ENCODE assay signal across 8 mouse cellular contexts in the genomic region with DNA sequence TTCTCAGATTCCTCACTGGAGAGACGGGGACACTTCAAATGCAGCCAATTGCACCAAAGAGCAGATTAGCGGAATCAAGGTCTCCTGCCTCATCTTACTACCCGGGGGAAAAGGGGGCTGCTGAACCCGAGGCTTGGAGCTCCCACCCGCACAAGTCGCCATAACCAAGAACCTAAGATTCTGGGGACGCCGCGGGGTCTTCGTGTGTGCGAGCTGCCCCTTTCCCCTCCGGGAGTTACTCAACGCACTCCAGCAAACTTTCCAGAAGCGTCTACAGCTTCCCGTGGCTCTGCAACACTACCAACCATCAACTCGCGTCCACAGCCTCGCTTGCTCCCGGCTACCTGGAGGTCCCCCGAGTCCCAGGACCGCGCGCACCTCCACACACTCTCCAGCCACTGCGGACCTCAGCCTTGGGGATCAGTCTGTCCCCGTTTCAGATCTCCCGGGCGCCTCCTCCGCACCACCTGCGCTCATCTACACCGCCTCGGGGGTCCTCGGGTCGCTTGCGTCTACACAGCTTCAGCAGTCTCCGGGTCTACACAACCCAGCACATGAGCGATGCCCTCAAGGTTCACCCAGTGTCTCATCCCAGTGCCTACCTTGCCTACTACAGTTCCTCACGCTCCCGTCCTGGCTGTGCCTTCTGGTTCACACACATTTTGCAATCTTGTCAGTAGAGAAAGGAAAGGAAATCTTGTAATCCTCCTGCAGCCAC. TPM values are rescaled to one million over a fixed set of nuclear protein-coding genes. Genes with fewer than 3 reads are reported as not detected.
A peak's percentile ranks its signal among the peaks of the same experiment; 100 is the strongest.
DNase-seq lines count a peak whose midpoint lies in the region; ATAC-seq and TF ChIP-seq lines count a peak whose summit lies in the region.

No protein-coding gene starts in this region.

- WGBS in kidney, adult 2 months, result 3% methylated on average over 38 of the region's 38 CpGs
- WGBS in forebrain, embryonic 16.5 days, result under 1% methylated on average over 38 of the region's 38 CpGs
- WGBS in limb, embryonic 15.5 days, result 1% methylated on average over 38 of the region's 38 CpGs
- 2% methylated on average over 38 of the region's 38 CpGs for WGBS in olfactory bulb, adult 2 months

- no peak for TF ChIP-seq CTCF in kidney, adult 2 months (conservative IDR thresholded peaks at IDR 0.05; ENCODE audit: insufficient read depth, insufficient read length, low read depth, low read length)
- TF ChIP-seq CTCF in olfactory bulb, adult 2 months (IDR thresholded peaks at IDR 0.05; ENCODE audit: insufficient read depth, low read depth, low read length), result no peak

- no peaks in the 10 kb centered on the region for H3K4me1 ChIP-seq in kidney, adult 2 months (ENCODE audit: control insufficient read depth, insufficient read depth, low read length)
- H3K4me1 ChIP-seq in forebrain, embryonic 16.5 days (replicated peaks; ENCODE audit: control insufficient read depth, insufficient read depth, low read length), result peaks cover 70% of the 10 kb centered on the region
- H3K4me1 ChIP-seq in limb, embryonic 15.5 days, result peaks cover 65% of the 10 kb centered on the region
- peaks cover 37% of the 10 kb centered on the region for H3K4me1 ChIP-seq in olfactory bulb, adult 2 months (ENCODE audit: control insufficient read depth, insufficient read depth, low read length)

- peak overlapping the region; percentile 79 for H3K4me2 ChIP-seq in forebrain, embryonic 16.5 days (ENCODE audit: low read length)
- peak overlapping the region; percentile 91 for H3K4me2 ChIP-seq in limb, embryonic 15.5 days

- no peak overlapping the region for H3K27ac ChIP-seq in kidney, adult 2 months (ENCODE audit: insufficient read depth, low read depth, low read length)
- H3K27ac ChIP-seq in forebrain, embryonic 16.5 days (ENCODE audit: low read length), result no peak overlapping the region
- H3K27ac ChIP-seq in limb, embryonic 15.5 days, result no peak overlapping the region
- H3K27ac ChIP-seq in olfactory bulb, adult 2 months (ENCODE audit: insufficient read depth, low read depth, low read length), result no peak overlapping the region

- no peaks in the 10 kb centered on the region for H3K9me3 ChIP-seq in forebrain, embryonic 16.5 days (ENCODE audit: control insufficient read depth, low read length)
- H3K9me3 ChIP-seq in limb, embryonic 15.5 days, result no peaks in the 10 kb centered on the region

- TF ChIP-seq POLR2A in kidney, adult 2 months (IDR thresholded peaks at IDR 0.05; ENCODE audit: low read depth, low read length), result no peak
- TF ChIP-seq POLR2A in olfactory bulb, adult 2 months (IDR thresholded peaks at IDR 0.05; ENCODE audit: insufficient read depth, low read depth, low read length), result no peak

- peak overlapping the region; percentile 25 for H3K4me3 ChIP-seq in kidney, adult 2 months (ENCODE audit: insufficient read depth, low read depth, low read length)
- H3K4me3 ChIP-seq in forebrain, embryonic 16.5 days (replicated peaks; ENCODE audit: low read length), result peak overlapping the region; percentile 48
- peak overlapping the region; percentile 47 for H3K4me3 ChIP-seq in limb, embryonic 15.5 days
- peak overlapping the region; percentile 51 for H3K4me3 ChIP-seq in olfactory bulb, adult 2 months (ENCODE audit: insufficient read depth, low read depth, low read length)

- DNase-seq in kidney, adult 2 months, result no peak
- no peak for DNase-seq in kidney, adult 8-10 months
- DNase-seq in ZHBTc4 (ENCODE audit: low read depth, low spot score), result peak; percentile 54
- DNase-seq in right cerebral cortex, postnatal 4 days, result no peak
- no peak for DNase-seq in cerebellum, adult 9-10 months

- H3K27me3 ChIP-seq in kidney, adult 2 months (replicated peaks; ENCODE audit: control insufficient read depth, insufficient read depth, low read length), result 0 out of 2 replicates have a peak, but pooled peaks cover 1% of the 10 kb centered on the region
- no peaks in the 10 kb centered on the region; the same call in 1 of the 2 replicates for H3K27me3 ChIP-seq in forebrain, embryonic 16.5 days (replicated peaks; ENCODE audit: control insufficient read depth, insufficient read depth, low read length)
- H3K27me3 ChIP-seq in limb, embryonic 15.5 days, result peaks cover 20% of the 10 kb centered on the region

- no peaks in the 10 kb centered on the region for H3K36me3 ChIP-seq in kidney, adult 2 months (ENCODE audit: control insufficient read depth, insufficient read depth, low read length)
- no peaks in the 10 kb centered on the region for H3K36me3 ChIP-seq in forebrain, embryonic 16.5 days (ENCODE audit: control insufficient read depth, insufficient read depth)
- no peaks in the 10 kb centered on the region for H3K36me3 ChIP-seq in limb, embryonic 15.5 days

- peak overlapping the region; percentile 57 for H3K9ac ChIP-seq in forebrain, embryonic 16.5 days (replicated peaks; ENCODE audit: low read depth, low read length)
- H3K9ac ChIP-seq in limb, embryonic 15.5 days, result peak overlapping the region; percentile 34; the same call in 1 of the 2 replicates

- 0 out of 2 replicates have a peak, but pooled peaks have one; percentile 5 for ATAC-seq in forebrain, embryonic 16.5 days
- no peak for ATAC-seq in limb, embryonic 15.5 days (ENCODE audit: insufficient number of reproducible peaks, low FRiP score, low TSS enrichment, low read depth)

RNA-seq across cellular contexts. Expression of a gene that starts 0.5 kb away (rescaled TPM):
- 17.8 and 18.1 TPM in 2 replicates for polyA plus RNA-seq in kidney, adult 2 months (2012; rRNA removed)
- 18.3 and 18.6 TPM in 2 replicates for polyA plus RNA-seq in forebrain, embryonic 16.5 days (2015; fragmentation: Nextera tagmentation; extraction: Ambion mirVana)
- polyA plus RNA-seq in limb, embryonic 15.5 days (2015; fragmentation: Nextera tagmentation; extraction: Ambion mirVana), result 8.5 and 10.5 TPM in 2 replicates
- 82.1 TPM in 1 of 2 replicates, not detected in the other for polyA plus RNA-seq in olfactory bulb, adult 2 months (2012; ENCODE audit: insufficient read depth, insufficient read length, low replicate concordance, missing spikeins)

RNA-seq across cellular contexts. Expression of a gene that starts 45.9 kb away (rescaled TPM):
- polyA plus RNA-seq in kidney, adult 2 months (2012; rRNA removed), result 2.2 and 2.9 TPM in 2 replicates
- polyA plus RNA-seq in forebrain, embryonic 16.5 days (2015; fragmentation: Nextera tagmentation; extraction: Ambion mirVana), result 1.5 and 1.7 TPM in 2 replicates
- 4.7 and 5.2 TPM in 2 replicates for polyA plus RNA-seq in limb, embryonic 15.5 days (2015; fragmentation: Nextera tagmentation; extraction: Ambion mirVana)
- not detected in 2 replicates for polyA plus RNA-seq in olfactory bulb, adult 2 months (2012; ENCODE audit: insufficient read depth, insufficient read length, low replicate concordance, missing spikeins)
